Mouse (Mus musculus) thymus, postnatal 0 days (tissue): Measurements from ENCODE around the gene Tas2r136. TPM values are rescaled to one million over a fixed set of nuclear protein-coding genes. Genes with fewer than 3 reads are reported as not detected.

Experiments
- DNase-seq: peaks from one replicate; pipeline ENCODE4 v3.0.0-alpha.2; 2015; ENCODE audit warnings: low spot score
- polyA plus RNA-seq: library from polyadenylated mRNA; unstranded; fragments of >200 nt; fragmentation: Nextera tagmentation; extraction: Ambion mirVana; gene quantifications from 2 replicates; pipeline ENCODE4 v1.2.1, GENCODE M21; 2015

Tas2r136 gene
- polyA plus RNA-seq, result not detected in 2 replicates

- DNase-seq, result no peak
Measured at GRCm38 (mm10) chr6:132778062-132778461, at the start of gene Tas2r136. TSS of gene Tas2r136 (minus strand) at chr6:132778162.

DNA sequence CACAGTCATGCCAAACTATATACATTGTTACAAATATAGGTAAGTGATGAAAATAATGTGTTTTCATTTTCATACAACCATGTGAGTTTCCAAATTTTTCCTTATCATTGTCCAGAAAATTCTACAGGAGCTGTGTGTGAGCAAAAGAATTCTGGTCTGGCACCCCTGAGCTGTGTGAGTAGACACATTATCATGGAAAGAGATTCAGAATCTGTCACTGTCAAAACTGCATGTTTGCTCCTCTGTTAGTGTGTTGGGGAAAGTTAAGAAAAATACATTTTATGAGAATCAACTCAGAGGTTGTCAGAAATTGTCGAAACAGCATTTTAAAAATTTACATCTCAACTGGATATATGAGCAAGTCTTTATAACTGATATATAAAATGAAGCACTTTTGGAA lies 24.6 kb upstream of the Tas2r136 start, which contains the start of gene Tas2r117:
TSS of gene Tas2r117 (plus strand) at position 301 of the 400 bp plus-strand sequence.
- no peak for DNase-seq

DNA sequence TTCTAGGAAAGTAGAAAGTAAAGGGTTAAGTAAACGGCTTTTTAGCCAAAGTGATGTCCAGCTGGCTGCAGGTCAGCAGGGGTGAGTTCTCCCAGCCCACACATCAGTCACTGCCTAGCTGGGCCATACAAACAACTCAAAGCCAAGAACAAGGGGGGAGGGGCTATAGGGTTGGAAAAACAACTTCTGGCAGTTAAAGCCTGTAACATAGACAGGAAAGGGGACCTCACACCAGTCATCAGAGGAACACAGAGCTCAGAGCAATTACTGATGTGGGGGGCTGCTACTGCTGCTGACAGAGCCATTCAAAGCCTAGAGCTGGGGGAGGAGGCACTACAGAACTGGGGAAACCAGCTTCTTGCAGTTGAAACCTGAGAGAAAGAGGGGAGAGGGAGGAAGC lies 17.4 kb upstream of the Tas2r136 start:
- no peak for DNase-seq

- no peak for DNase-seq
Measured at GRCm38 (mm10) chr6:132761831-132762230, 16.1 kb downstream of the Tas2r136 start, which contains the start of gene Tas2r102. TSS of gene Tas2r102 (plus strand) at chr6:132762131.

DNA sequence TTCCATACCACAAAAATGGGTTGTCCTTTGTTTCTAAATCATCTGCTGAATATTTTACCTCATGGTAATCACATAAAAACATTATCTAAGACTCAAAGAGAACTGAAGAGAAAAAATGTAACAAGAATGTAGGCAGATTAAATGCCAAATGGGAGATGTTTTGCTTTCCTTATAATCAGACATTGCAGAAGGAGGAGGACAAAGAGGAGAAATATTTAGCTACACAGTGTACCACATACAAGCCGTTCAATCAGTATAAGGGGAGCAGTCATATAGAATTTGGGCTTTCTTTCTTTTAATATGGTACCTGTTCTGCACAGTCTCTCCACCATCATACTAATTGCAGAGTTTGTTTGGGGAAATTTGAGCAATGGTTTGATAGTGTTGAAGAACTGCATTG lies 23.5 kb downstream of the Tas2r136 start, which contains the start of gene Tas2r124:
TSS of gene Tas2r124 (plus strand) at position 301 of the 400 bp plus-strand sequence.
- no peak for DNase-seq

GRCm38 (mm10) chr6:132750206-132750605 lies 27.8 kb downstream of the Tas2r136 start:
- DNase-seq, result no peak

DNA sequence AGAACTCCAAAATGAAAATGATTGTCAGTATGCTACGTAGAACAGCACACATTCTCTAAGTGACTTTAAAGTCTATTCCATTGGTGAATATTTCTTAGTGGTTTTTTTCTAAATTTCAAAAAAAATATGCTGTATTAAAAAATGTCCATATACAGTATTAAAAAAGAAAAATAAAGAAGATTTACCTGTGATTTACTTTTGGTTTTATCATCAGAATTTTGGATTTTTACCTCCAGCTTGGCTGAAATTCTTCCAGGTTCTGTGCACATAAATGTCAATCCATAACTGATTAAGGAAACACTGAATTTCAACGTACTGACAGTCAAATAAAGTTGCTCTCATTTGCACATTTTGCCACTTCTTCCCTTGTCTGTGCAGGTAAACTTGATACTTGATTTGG lies 40.0 kb downstream of the Tas2r136 start, which contains the start of gene Tas2r115:
TSS of gene Tas2r115 (minus strand) at position 101 of the 400 bp plus-strand sequence.
- no peak for DNase-seq

Other genes with a start within 250 kb of the Tas2r136 start
- gene Prh1, start 208.4 kb downstream of the Tas2r136 start, polyA plus RNA-seq, result not detected in 2 replicates
- not detected in 2 replicates for gene Prp2, start 182.2 kb downstream of the Tas2r136 start, polyA plus RNA-seq
- not detected in 2 replicates for gene A630073D07Rik, start 126.6 kb downstream of the Tas2r136 start, polyA plus RNA-seq
- not detected in 2 replicates for gene Tas2r120, start 121.2 kb downstream of the Tas2r136 start, polyA plus RNA-seq
- not detected in 2 replicates for gene Tas2r121, start 77.2 kb downstream of the Tas2r136 start, polyA plus RNA-seq
- gene Tas2r122, start 66.2 kb downstream of the Tas2r136 start, polyA plus RNA-seq, result not detected in 2 replicates
- gene Tas2r115, start 40.1 kb downstream of the Tas2r136 start, polyA plus RNA-seq, result not detected in 2 replicates
- not detected in 2 replicates for gene Tas2r124, start 23.4 kb downstream of the Tas2r136 start, polyA plus RNA-seq
- not detected in 2 replicates for gene Tas2r102, start 16.0 kb downstream of the Tas2r136 start, polyA plus RNA-seq
- gene Tas2r117, start 24.7 kb upstream of the Tas2r136 start, polyA plus RNA-seq, result not detected in 2 replicates
- not detected in 2 replicates for gene Tas2r123, start 69.0 kb upstream of the Tas2r136 start, polyA plus RNA-seq
- gene Tas2r116, start 77.3 kb upstream of the Tas2r136 start, polyA plus RNA-seq, result not detected in 2 replicates
- gene Tas2r110, start 89.8 kb upstream of the Tas2r136 start, polyA plus RNA-seq, result not detected in 2 replicates
- gene Tas2r113, start 114.8 kb upstream of the Tas2r136 start, polyA plus RNA-seq, result not detected in 2 replicates
- gene Tas2r125, start 131.5 kb upstream of the Tas2r136 start, polyA plus RNA-seq, result not detected in 2 replicates
- 0.14 TPM in 1 of 2 replicates, not detected in the other for gene Tas2r129, start 172.9 kb upstream of the Tas2r136 start, polyA plus RNA-seq
- gene Tas2r131, start 179.8 kb upstream of the Tas2r136 start, polyA plus RNA-seq, result not detected in 2 replicates
- gene Tas2r109, start 202.8 kb upstream of the Tas2r136 start, polyA plus RNA-seq, result not detected in 2 replicates